10 mouse cellular contexts compared by ENCODE assay signal in the genomic region with DNA sequence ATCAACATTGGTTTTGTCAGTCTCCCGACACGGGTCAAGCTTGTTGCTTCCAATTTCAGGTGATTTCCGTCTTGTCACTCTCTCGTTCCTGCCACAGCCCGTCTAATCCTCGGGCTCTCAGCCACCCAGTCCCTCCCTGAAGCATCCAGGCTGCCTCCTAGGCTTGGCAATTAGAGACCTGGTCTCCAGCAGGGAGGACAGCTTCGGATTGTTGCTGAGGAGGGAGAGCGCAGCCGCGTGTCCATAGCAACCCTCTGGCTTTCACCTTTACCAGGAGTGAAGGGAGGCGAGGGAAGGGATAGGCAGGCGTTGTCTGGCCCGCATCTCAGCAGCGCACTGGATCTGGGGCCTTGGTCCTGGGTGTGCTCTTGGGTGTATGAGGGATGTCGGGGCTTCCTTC. TPM values are rescaled to one million over a fixed set of nuclear protein-coding genes. Genes with fewer than 3 reads are reported as not detected.
DNase-seq lines count a peak whose midpoint lies in the region; ATAC-seq and TF ChIP-seq lines count a peak whose summit lies in the region.
"Had no signal": no experiment of that assay in that cellular context is flagged by ENCODE, and none has a peak within 500 bp of the region (broad histone marks: within the 10 kb centered on the region; RNA-seq: fewer than 3 reads in every experiment).

No protein-coding gene starts in this region.

- intact Hi-C loops in heart, postnatal 36 days (cut with DNase I) = loop anchor here (10.0 kb wide), 1 partner anchor 343 kb away; no protein-coding TSS in a partner anchor

- peak overlapping the region; percentile 3; the same call in 1 of the 2 replicates for H3K9ac ChIP-seq in heart, embryonic 11.5 days (ENCODE audit: low read depth, low read length)
- H3K9ac ChIP-seq in forebrain, postnatal 0 days = 0 out of 2 replicates have a peak overlapping the region, but pooled peaks have one; percentile 19
- H3K9ac ChIP-seq in midbrain, embryonic 13.5 days (replicated peaks) = peak overlapping the region; percentile 17; the same call in 1 of the 2 replicates

- no peak overlapping the region for H3K27ac ChIP-seq in heart, embryonic 11.5 days (ENCODE audit: low read depth, low read length)
- H3K27ac ChIP-seq in forebrain, postnatal 0 days (ENCODE audit: low read depth, low read length) = 0 out of 2 replicates have a peak overlapping the region, but pooled peaks have one; percentile 11
- H3K27ac ChIP-seq in midbrain, embryonic 13.5 days = peak overlapping the region; percentile 46

- DNase-seq in heart, postnatal 36 days = no peak
- DNase-seq in R1 (ENCODE audit: low read depth, low spot score) = peak; percentile 37
- DNase-seq in forebrain, postnatal 0 days = no peak
- no peak for DNase-seq in thymus, postnatal 36 days
- DNase-seq in cerebellum, adult 11 months = no peak
- no peak for DNase-seq in urinary bladder, adult 2 months (ENCODE audit: low spot score)
- DNase-seq: gastrocnemius, postnatal 25 days had no signal

- ATAC-seq in heart, embryonic 11.5 days (replicated peaks; ENCODE audit: insufficient number of reproducible peaks, low FRiP score, low TSS enrichment) = no peak
- peak; percentile 77 for ATAC-seq in forebrain, postnatal 0 days
- ATAC-seq in midbrain, embryonic 13.5 days = peak; percentile 86

- peak overlapping the region; percentile 42 for H3K4me2 ChIP-seq in heart, embryonic 11.5 days
- H3K4me2 ChIP-seq in forebrain, postnatal 0 days (ENCODE audit: low read depth) = peak overlapping the region; percentile 30
- H3K4me2 ChIP-seq in midbrain, embryonic 13.5 days (replicated peaks) = peak overlapping the region; percentile 40

- no peak for TF ChIP-seq CTCF in forebrain, postnatal 0 days (IDR thresholded peaks at IDR 0.05; ENCODE audit: low read depth)

- no peaks in the 10 kb centered on the region for H3K4me1 ChIP-seq in heart, embryonic 11.5 days (ENCODE audit: control insufficient read depth, insufficient read depth, low read length)
- H3K4me1 ChIP-seq in forebrain, postnatal 0 days (ENCODE audit: insufficient read depth) = 0 out of 2 replicates have a peak, but pooled peaks cover 6% of the 10 kb centered on the region
- peaks cover 30% of the 10 kb centered on the region for H3K4me1 ChIP-seq in midbrain, embryonic 13.5 days (replicated peaks)

- H3K9me3 ChIP-seq in heart, embryonic 11.5 days (replicated peaks; ENCODE audit: control insufficient read depth, low read length) = no peaks in the 10 kb centered on the region
- H3K9me3 ChIP-seq in forebrain, postnatal 0 days (ENCODE audit: low read length) = no peaks in the 10 kb centered on the region
- H3K9me3 ChIP-seq in midbrain, embryonic 13.5 days = no peaks in the 10 kb centered on the region

- peaks cover 35% of the 10 kb centered on the region for H3K27me3 ChIP-seq in heart, embryonic 11.5 days (ENCODE audit: control insufficient read depth, insufficient read depth, low read length)
- no peaks in the 10 kb centered on the region for H3K27me3 ChIP-seq in forebrain, postnatal 0 days (ENCODE audit: insufficient read depth, low read length)
- peaks cover 7% of the 10 kb centered on the region; the same call in 1 of the 2 replicates for H3K27me3 ChIP-seq in midbrain, embryonic 13.5 days

- 25% methylated on average over 15 of the region's 15 CpGs for WGBS in heart, embryonic 11.5 days (ENCODE audit: insufficient replicate concordance)
- WGBS in forebrain, postnatal 0 days = 11% methylated on average over 15 of the region's 15 CpGs
- WGBS in midbrain, embryonic 13.5 days = 7% methylated on average over 15 of the region's 15 CpGs

- no peaks in the 10 kb centered on the region for H3K36me3 ChIP-seq in heart, embryonic 11.5 days (ENCODE audit: control insufficient read depth, insufficient read depth, low read length)
- H3K36me3 ChIP-seq in forebrain, postnatal 0 days (ENCODE audit: insufficient read depth) = no peaks in the 10 kb centered on the region
- H3K36me3 ChIP-seq in midbrain, embryonic 13.5 days = no peaks in the 10 kb centered on the region

- H3K4me3 ChIP-seq in heart, embryonic 11.5 days (ENCODE audit: low read depth, low read length) = no peak overlapping the region
- no peak overlapping the region for H3K4me3 ChIP-seq in forebrain, postnatal 0 days (ENCODE audit: low read depth, low read length)
- H3K4me3 ChIP-seq in midbrain, embryonic 13.5 days (replicated peaks) = no peak overlapping the region; the same call in 1 of the 2 replicates

RNA-seq across cellular contexts. Expression of a gene that starts 8.6 kb away (rescaled TPM):
- 0.73 and 0.99 TPM in 2 replicates for polyA plus RNA-seq in heart, embryonic 11.5 days (2014; fragmentation: Nextera tagmentation; extraction: Ambion mirVana)
- 1 to 10 TPM; 1.9 to 2.3 TPM for total RNA-seq in heart, postnatal 36 days (2021)
- total RNA-seq in forebrain, postnatal 0 days (2014; rRNA removed) = 11.5 and 13.6 TPM in 2 replicates
- polyA plus RNA-seq in forebrain, postnatal 0 days (2015; fragmentation: Nextera tagmentation; extraction: Ambion mirVana) = 3.0 and 5.1 TPM in 2 replicates
- 4.4 and 5.0 TPM in 2 replicates for polyA plus RNA-seq in midbrain, embryonic 13.5 days (2015; fragmentation: Nextera tagmentation; extraction: Ambion mirVana)
- polyA plus RNA-seq in urinary bladder, adult 2 months (2012; rRNA removed) = 10.6 and 16.4 TPM in 2 replicates
- total RNA-seq: megakaryocyte, adult 5-6 weeks had no signal

RNA-seq across cellular contexts. Expression of a gene that starts 57.1 kb away (rescaled TPM):
- polyA plus RNA-seq in heart, embryonic 11.5 days (2014; fragmentation: Nextera tagmentation; extraction: Ambion mirVana) = 50.4 and 57.2 TPM in 2 replicates
- total RNA-seq in heart, postnatal 36 days (2021) = 1 to 10 TPM; 7.0 to 9.2 TPM
- total RNA-seq in forebrain, postnatal 0 days (2014; rRNA removed) = 80.1 and 108 TPM in 2 replicates
- 84.3 and 96.8 TPM in 2 replicates for polyA plus RNA-seq in forebrain, postnatal 0 days (2015; fragmentation: Nextera tagmentation; extraction: Ambion mirVana)
- polyA plus RNA-seq in midbrain, embryonic 13.5 days (2015; fragmentation: Nextera tagmentation; extraction: Ambion mirVana) = 99.9 and 104 TPM in 2 replicates
- polyA plus RNA-seq in urinary bladder, adult 2 months (2012; rRNA removed) = 21.5 and 23.3 TPM in 2 replicates
